Mouse (Mus musculus) midbrain, embryonic 15.5 days (tissue): ENCODE measurements at regions not wholly inside any gene's neighbourhood (a gene's known extent, or its start where the extent isn't known, plus 50 kb on each side); places are given as distances from the start of the nearest gene placed in this dataset.

Experiments
- ATAC-seq: fragments of 200-750 bp; cut with Nextera tagmentation; replicated peaks from 2 replicates; pipeline ENCODE4 v1.8.0; 2017; ENCODE audit warnings: moderate TSS enrichment
- H3K27ac ChIP-seq: fragments of 300-500 bp; sonication (generic); 2 replicates; pipeline ENCODE4 v1.5.1; 2015; ENCODE audit warnings: mild to moderate bottlenecking, inconsistent platforms
- H3K27me3 ChIP-seq: fragments of 300-500 bp; sonication (generic); replicated peaks from 2 replicates; pipeline ENCODE4 v1.6.1; 2015; ENCODE audit warnings: inconsistent platforms
- H3K36me3 ChIP-seq: fragments of 300-500 bp; sonication (generic); replicated peaks from 2 replicates; pipeline ENCODE4 v1.6.1; 2015; ENCODE audit warnings: inconsistent platforms
- H3K4me1 ChIP-seq: fragments of 300-500 bp; sonication (generic); 2 replicates; pipeline ENCODE4 v1.6.1; 2015; ENCODE audit warnings: inconsistent platforms
- H3K4me2 ChIP-seq: fragments of 300-500 bp; sonication (generic); 2 replicates; pipeline ENCODE4 v1.6.1; 2015; ENCODE audit warnings: inconsistent platforms, mild to moderate bottlenecking, moderate library complexity
- H3K4me3 ChIP-seq: fragments of 300-500 bp; sonication (generic); 2 replicates; pipeline ENCODE4 v1.5.1; 2015; ENCODE audit warnings: mild to moderate bottlenecking, inconsistent platforms
- H3K9ac ChIP-seq: fragments of 300-500 bp; sonication (generic); 2 replicates; pipeline ENCODE4 v1.6.1; 2015; ENCODE audit warnings: mild to moderate bottlenecking, inconsistent platforms
- H3K9me3 ChIP-seq: fragments of 300-500 bp; sonication (generic); 2 replicates; pipeline ENCODE4 v1.6.1; 2016; ENCODE audit warnings: inconsistent platforms
- WGBS: fragments of 180-500 bp; shearing (Covaris S2); methylation state at CpG from one replicate; pipeline ENCODE4 v1.1.7; 2015; ENCODE audit warnings: mixed read lengths; 5-methylcytosine and 5-hydroxymethylcytosine counted together

- H3K27me3 ChIP-seq: no peaks in the 10 kb centered on the region
- no peaks in the 10 kb centered on the region for H3K36me3 ChIP-seq
- no peak overlapping the region for H3K4me2 ChIP-seq
- WGBS: 85% methylated on average over 7 of the region's 7 CpGs
- no peak overlapping the region for H3K4me3 ChIP-seq
- H3K9ac ChIP-seq: no peak overlapping the region
- H3K27ac ChIP-seq: no peak overlapping the region
- no peaks in the 10 kb centered on the region for H3K4me1 ChIP-seq
- no peak for ATAC-seq
- H3K9me3 ChIP-seq: no peaks in the 10 kb centered on the region
These were observed 439.8 kb upstream of the Fam84a start for GRCm38 (mm10) chr12:14591631-14592030.

DNA sequence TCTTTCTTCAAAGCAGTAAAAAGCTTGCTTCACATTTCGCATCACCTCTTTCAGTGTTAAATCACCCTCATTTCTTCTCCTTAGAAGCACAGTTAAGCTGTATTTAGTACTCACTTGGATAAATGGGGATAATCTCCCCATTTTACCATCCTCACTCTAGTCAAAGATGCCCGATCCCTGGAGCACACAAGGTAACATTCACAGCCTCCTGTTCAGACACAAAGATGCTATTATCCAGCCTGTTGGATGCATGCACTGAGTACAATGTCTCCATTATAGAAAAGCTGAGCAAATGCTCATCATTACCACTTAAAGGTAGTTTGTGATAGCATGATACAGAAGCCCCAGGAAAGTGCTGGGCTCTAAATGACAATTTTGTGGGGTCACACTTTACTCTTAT is 422.4 kb upstream of the Fam84a start:
- no peak for ATAC-seq
- Histone ChIP-seq H3K27me3 (no peaks in the 10 kb centered on the region), H3K36me3 (no peaks in the 10 kb centered on the region), H3K9me3 (no peaks in the 10 kb centered on the region), H3K4me2 (no peak overlapping the region), H3K4me1 (no peaks in the 10 kb centered on the region), H3K9ac (no peak overlapping the region), H3K4me3 (no peak overlapping the region), H3K27ac (no peak overlapping the region)
- 27% methylated on average over 2 of the region's 2 CpGs for WGBS

DNA sequence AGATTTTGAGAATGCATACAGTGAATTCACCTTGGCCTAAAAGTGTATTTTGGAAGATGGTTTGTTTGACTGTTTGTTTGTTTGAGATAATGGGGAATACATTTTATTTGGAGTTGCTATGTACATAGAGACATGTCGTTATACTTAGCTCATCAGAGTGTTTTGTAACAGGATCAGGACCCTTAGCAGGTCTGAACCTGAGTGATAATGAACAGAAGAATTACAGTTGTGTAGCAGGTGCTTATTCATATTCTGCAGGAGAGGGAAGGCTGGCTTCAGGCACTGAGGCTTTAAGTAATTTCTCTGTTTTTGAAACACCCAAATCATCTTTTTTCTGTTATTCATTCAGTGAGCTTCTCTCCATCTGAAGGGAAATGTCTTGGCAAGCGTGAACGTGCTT is 413.1 kb upstream of the Fam84a start:
- no peak overlapping the region for H3K9ac ChIP-seq
- H3K9me3 ChIP-seq: no peaks in the 10 kb centered on the region
- no peaks in the 10 kb centered on the region for H3K27me3 ChIP-seq
- peaks cover 3% of the 10 kb centered on the region; the same call in 1 of the 2 replicates for H3K4me1 ChIP-seq
- no peak overlapping the region for H3K4me3 ChIP-seq
- ATAC-seq: peak; percentile 70; the same call in 1 of the 2 replicates
- H3K4me2 ChIP-seq: no peak overlapping the region
- 22% methylated on average over 3 of the region's 3 CpGs for WGBS
- 0 out of 2 replicates have a peak overlapping the region, but pooled peaks have one; percentile 34 for H3K27ac ChIP-seq
- H3K36me3 ChIP-seq: no peaks in the 10 kb centered on the region

GRCm38 (mm10) chr12:14552121-14552520 is 400.3 kb upstream of the Fam84a start:
- Histone ChIP-seq H3K27me3 (no peaks in the 10 kb centered on the region), H3K36me3 (no peaks in the 10 kb centered on the region), H3K9me3 (no peaks in the 10 kb centered on the region), H3K4me2 (no peak overlapping the region), H3K4me1 (no peaks in the 10 kb centered on the region), H3K27ac (no peak overlapping the region), H3K9ac (no peak overlapping the region), H3K4me3 (no peak overlapping the region)
- no peak for ATAC-seq
- 26% methylated on average over 2 of the region's 2 CpGs for WGBS

DNA sequence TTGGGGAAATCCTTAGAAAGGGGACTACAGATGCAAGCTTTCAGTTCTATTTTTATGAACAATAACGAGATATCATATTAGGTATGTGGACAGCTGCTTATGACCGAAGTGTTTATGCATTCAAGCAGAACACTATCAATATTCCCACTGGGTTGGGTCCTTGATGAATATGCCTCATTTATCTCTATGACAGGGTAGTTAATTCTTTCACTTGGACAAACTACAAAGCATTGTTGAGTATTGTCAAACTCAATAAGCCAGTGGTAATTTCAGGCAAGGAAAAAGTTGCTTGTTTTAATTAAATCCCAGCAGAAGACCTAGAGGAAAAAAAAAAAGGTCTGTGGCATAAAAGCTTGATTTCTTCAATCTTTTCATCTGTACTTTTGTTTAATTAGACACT is 397.4 kb upstream of the Fam84a start:
- Histone ChIP-seq H3K9me3 (no peaks in the 10 kb centered on the region), H3K4me3 (no peak overlapping the region), H3K27me3 (no peaks in the 10 kb centered on the region), H3K4me2 (no peak overlapping the region), H3K4me1 (no peaks in the 10 kb centered on the region), H3K36me3 (no peaks in the 10 kb centered on the region), H3K27ac (no peak overlapping the region), H3K9ac (no peak overlapping the region)
- 81% methylated on average over 2 of the region's 2 CpGs for WGBS
- ATAC-seq: no peak

- H3K4me2 ChIP-seq: no peak overlapping the region
- no peaks in the 10 kb centered on the region for H3K36me3 ChIP-seq
- WGBS: 38% methylated on average over 1 of the region's 1 CpGs
- no peaks in the 10 kb centered on the region for H3K4me1 ChIP-seq
- no peak overlapping the region for H3K4me3 ChIP-seq
- no peaks in the 10 kb centered on the region for H3K9me3 ChIP-seq
- H3K9ac ChIP-seq: no peak overlapping the region
- no peak overlapping the region for H3K27ac ChIP-seq
- no peak for ATAC-seq
- H3K27me3 ChIP-seq: no peaks in the 10 kb centered on the region
These were observed 369.9 kb upstream of the Fam84a start for GRCm38 (mm10) chr12:14521773-14522172.

DNA sequence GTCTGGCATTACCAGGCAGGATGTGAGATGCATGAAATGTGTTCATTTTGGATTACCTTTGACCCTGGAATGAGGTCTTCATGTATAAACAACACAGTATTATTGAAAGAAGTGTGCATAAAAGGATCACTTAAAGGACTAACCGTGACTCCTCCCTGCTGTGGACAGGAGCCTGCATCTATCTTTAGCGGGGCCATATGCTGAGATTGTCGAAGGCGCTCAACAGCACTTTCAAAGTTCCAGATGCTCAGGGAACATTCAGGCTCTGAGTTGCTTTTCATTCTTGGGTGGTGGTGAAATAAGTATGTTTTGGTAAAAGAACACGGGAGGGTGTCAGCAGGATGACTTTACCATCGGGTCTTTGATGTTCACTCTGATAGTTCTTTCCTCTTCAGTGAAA is 363.7 kb upstream of the Fam84a start:
- 75% methylated on average over 6 of the region's 6 CpGs for WGBS
- H3K4me2 ChIP-seq: no peak overlapping the region
- no peaks in the 10 kb centered on the region for H3K9me3 ChIP-seq
- no peak overlapping the region for H3K27ac ChIP-seq
- H3K27me3 ChIP-seq: no peaks in the 10 kb centered on the region
- H3K4me3 ChIP-seq: no peak overlapping the region
- no peak for ATAC-seq
- H3K4me1 ChIP-seq: no peaks in the 10 kb centered on the region
- no peaks in the 10 kb centered on the region for H3K36me3 ChIP-seq
- no peak overlapping the region for H3K9ac ChIP-seq
